Mouse (Mus musculus): Measurements from ENCODE around the gene Prdm15.

Gene Prdm15

DNA sequence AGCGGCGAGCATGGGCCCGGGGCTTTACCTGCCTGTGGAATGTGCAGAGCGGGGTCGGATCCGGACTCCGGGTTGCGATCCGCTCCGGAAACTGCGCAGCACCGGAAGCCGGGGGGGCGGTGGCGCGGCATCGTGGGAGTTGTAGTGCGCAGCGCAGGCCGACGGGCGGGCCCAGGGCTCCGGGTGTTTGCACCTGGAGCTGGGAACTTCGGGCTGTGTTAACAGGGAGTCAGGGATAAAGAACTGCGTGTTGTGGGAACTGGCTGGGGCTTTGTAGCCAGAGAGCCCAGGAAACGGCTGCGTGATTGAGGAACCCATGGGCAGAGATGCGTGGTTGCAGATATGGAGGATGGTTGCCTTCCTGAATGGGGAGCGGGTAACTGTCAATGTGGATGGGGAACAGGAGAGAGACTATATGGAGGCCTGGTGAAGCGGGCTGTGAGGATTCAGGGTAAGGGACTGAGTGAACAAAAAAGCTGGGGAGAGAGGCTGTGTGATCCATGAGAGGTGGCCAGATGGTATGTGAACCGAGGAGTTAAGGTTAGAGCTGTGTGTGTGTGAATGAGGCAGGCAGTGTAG, at the start of gene Prdm15:
Gene Prdm15 (minus strand): TSS at position 110 of the 579 bp plus-strand sequence.
- DNase-seq (ENCODE audit: low read depth, low spot score) = peak; percentile 93

DNA sequence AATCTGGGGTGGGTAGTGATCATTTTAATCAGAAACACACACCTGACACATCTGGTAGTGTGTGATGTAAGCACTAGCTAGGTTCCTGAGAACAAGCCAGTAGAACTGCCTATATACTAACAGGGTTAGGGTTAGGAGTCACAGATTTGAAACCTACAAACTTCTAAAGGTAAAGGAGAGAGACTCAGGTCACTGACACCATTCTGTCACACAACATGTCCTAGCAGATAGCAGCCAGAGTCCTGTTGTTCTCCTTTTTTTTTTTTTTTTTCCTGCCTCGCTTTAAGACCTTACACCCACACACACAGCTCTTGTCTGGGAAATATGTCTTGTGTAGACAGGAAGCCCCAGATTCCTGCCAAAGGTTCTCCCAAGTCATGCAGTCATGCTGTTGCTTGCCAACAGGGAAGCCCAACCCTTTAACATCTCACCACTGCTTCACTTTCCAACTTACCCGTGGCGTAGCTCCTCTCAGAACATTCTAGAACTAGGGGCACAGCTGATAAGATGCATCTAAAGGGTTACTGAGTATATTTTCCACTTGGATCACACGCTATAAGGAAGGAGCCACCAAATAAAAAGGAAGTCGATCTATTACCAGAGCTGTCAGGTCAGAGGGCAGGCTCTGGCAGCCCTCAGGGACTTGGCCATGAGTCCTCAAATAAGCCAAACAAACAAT, 45.8 kb upstream of the Prdm15 start:
- no peak for DNase-seq (ENCODE audit: low read depth, low spot score)

- DNase-seq (ENCODE audit: low read depth, low spot score) = no peak
Observed at GRCm38 (mm10) chr16:97887762-97888161, 36.1 kb upstream of the Prdm15 start.

DNA sequence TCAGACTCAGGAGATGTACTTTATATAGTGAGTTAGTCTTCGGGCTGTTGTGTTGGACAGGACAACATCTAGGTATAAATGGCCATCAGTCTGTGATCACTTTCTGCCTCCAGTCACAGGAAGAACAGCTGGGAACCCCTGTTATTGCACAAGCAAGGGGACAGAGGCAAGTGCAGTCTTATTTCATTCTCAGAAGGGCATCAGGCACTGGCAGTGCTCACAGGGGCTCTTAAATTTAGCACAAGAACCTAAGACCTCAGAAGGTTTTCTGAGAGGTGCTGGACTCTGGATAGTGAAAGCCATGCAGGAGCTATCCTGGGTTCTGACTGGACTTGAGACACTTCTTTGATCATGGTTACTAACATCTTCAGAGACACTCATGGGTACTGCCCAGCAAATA, 32.0 kb upstream of the Prdm15 start:
- DNase-seq (ENCODE audit: low read depth, low spot score) = no peak

- no peak for DNase-seq (ENCODE audit: low read depth, low spot score)
Observed at GRCm38 (mm10) chr16:97882891-97883290, 31.2 kb upstream of the Prdm15 start.

GRCm38 (mm10) chr16:97879134-97879533, 27.5 kb upstream of the Prdm15 start:
- DNase-seq (ENCODE audit: low read depth, low spot score) = peak; percentile 72

GRCm38 (mm10) chr16:97877502-97877901, 25.9 kb upstream of the Prdm15 start:
- DNase-seq (ENCODE audit: low read depth, low spot score) = no peak

DNA sequence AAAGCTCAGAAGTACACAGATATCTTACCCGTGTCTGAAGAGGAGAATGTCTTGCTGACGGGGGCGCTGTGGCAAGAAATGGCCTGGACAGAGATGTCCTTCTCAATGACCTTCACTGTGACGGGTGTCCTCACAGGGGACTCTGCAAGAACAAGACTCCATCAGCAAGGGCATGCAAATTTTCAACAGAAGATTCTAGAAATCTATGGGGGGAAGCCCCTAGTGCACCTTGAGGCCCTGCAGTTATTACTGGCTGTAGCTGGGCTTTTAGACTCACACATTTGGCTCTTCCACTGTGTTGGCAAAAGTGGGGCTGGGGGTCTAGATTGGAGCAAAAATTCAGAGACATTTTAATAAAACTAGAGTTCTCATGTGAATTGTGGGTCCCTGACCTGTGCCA, 23.5 kb upstream of the Prdm15 start:
- no peak for DNase-seq (ENCODE audit: low read depth, low spot score)

DNA sequence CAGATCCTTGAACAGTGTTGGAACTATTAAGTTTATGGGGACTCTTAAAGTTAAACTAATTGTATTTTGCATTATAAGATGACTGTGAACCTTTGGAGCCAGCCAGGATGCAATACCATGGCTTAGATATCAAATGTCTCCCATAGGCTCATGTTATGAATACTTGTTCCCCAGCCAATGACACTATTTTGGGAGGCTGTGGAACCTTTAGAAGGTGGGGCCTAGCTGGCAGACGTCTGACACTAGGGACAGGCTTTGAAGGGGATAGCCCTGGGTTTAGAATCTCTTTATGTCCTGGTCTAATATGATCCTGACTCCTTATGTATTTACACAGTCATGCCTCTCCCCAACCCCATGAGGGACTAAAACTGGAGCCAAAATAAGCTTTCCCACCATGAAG, 22.7 kb upstream of the Prdm15 start:
- DNase-seq (ENCODE audit: low read depth, low spot score) = no peak

DNA sequence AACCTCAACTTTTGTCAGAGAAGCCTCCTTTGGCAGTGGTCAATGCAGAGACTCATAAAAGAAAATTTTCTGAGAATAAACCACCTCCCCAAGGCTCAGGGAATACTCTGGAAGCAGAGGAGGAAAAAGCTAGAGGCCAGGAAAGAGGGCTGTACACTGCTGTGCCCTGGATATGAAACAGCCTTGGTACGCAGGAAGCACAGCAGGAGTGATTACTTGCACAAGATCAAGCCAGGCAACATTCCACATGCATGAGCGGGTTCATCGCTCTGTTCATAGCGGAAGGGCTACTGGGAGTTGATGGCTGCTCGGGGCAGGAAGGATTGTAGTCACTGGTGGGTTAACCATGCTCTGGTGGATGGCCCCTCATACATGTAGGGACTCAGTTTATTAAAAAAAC, 21.0 kb upstream of the Prdm15 start:
- DNase-seq (ENCODE audit: low read depth, low spot score) = no peak

- no peak for DNase-seq (ENCODE audit: low read depth, low spot score)
Observed at GRCm38 (mm10) chr16:97869193-97870102, 17.8 kb upstream of the Prdm15 start.

DNA sequence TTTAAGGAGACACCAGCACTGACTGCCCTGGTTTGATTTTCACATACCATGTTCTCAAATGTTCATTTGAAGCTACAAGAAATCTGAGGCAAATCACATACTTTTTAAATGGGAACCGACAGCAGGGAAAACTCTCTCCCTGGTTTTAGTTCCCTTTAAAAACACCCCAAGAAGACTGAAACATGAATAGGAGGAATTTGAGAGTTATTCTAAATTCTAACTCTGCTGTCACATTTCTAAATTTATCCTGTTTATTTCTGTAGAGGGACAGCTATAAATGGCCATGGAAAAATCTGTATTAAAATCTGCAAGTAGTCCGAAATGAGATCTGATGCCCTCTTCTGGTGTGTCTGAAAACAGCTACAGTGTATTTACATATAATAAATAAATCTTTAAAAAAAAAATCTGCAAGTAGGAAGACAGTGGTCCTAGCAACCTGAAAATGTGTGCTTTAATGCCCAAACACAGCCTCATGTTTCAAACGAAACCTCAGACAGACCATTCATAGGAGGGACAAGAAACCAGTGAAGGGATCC, 12.3 kb upstream of the Prdm15 start:
- DNase-seq (ENCODE audit: low read depth, low spot score) = no peak

DNA sequence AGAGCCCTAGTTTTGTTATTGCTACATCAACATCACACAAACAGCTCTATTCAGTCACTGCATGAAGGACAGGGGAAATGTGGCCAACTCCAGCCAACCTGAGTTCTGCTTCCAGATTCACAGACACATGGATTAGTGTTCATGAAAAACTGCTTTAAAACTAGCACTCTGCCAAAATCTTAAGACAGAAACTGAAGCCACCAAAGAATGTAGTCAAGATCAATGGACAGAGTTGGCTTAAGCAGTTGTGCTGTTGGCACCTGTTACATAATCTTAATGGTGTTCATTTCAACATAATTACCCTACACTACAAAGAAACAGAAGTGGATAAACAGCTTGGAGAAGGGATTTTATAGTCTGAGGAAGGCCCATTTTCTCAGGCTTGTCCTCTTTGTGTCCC, 4.4 kb upstream of the Prdm15 start:
- DNase-seq (ENCODE audit: low read depth, low spot score) = no peak

GRCm38 (mm10) chr16:97851061-97851740, 449 bp downstream of the Prdm15 start:
- DNase-seq (ENCODE audit: low read depth, low spot score) = peak; percentile 92

GRCm38 (mm10) chr16:97850667-97851060, 986 bp downstream of the Prdm15 start:
- DNase-seq (ENCODE audit: low read depth, low spot score) = no peak

- DNase-seq (ENCODE audit: low read depth, low spot score) = no peak
Observed at GRCm38 (mm10) chr16:97848832-97849231, 2.8 kb downstream of the Prdm15 start.

- DNase-seq (ENCODE audit: low read depth, low spot score) = peak; percentile 7
Observed at GRCm38 (mm10) chr16:97844967-97845937, 6.4 kb downstream of the Prdm15 start.

DNA sequence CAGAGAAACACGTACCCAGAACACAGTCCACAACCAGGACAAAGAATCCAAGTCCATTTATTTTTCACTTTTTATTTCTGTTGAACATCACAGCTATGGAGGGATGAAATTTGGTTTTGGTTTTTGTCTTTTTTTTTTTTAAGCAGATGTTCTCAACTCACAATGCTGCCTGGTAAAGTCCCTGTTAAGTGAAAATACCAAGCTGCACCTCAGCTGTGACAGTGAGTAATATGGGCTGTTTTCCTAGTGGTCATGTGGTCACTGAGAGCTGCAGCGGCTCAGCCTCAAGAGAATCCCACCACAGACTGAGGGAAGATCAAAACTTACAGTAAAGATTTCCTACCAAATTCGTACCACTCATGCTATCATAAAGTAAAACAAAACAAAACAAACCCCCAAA, 19.5 kb downstream of the Prdm15 start:
- no peak for DNase-seq (ENCODE audit: low read depth, low spot score)

GRCm38 (mm10) chr16:97828207-97828606, 23.4 kb downstream of the Prdm15 start:
- DNase-seq (ENCODE audit: low read depth, low spot score) = no peak

DNA sequence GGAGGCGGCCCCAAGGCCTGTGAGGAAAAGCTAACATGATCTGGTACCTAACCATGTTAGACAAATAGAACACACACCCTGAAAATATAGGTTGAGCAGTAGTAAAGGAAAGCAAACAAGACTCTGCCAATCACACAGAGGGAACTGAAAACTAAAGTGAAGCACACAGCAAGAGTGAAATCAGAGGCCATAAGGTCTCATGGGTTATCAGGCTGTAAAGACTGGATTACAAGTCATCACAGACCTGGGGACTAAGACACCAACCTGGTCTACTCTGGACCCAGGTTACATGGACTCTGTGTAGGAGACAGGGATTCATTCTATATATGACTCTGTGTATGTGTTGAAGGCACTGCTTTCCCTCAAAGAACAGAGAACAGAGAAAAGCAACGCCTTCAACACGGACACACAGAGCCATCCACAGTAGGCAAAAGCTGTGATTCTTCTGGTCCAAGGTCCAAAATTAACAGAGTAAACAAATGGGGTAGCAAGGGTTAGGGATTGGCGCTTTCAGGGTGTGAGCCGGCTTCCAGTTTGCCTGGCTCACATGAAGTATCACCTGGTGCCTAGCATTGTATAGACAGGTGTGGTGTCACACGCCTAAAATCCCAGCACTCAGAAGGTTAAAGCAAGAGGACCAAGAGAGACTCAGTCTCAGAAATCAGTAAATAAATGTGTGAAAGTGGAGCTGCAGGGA, 28.2 kb downstream of the Prdm15 start:
- DNase-seq (ENCODE audit: low read depth, low spot score) = no peak

Measured in ZHBTc4 (cell line).